Mouse (Mus musculus) cerebellum, adult 8-10 months (tissue): ENCODE measurements around the gene Slc15a2.
A peak's percentile ranks its signal among the peaks of the same experiment; 100 is the strongest.

ENCODE experiments used
- DNase-seq: peaks from one replicate; pipeline ENCODE4 v3.0.0; 2022

The Slc15a2 gene

DNA sequence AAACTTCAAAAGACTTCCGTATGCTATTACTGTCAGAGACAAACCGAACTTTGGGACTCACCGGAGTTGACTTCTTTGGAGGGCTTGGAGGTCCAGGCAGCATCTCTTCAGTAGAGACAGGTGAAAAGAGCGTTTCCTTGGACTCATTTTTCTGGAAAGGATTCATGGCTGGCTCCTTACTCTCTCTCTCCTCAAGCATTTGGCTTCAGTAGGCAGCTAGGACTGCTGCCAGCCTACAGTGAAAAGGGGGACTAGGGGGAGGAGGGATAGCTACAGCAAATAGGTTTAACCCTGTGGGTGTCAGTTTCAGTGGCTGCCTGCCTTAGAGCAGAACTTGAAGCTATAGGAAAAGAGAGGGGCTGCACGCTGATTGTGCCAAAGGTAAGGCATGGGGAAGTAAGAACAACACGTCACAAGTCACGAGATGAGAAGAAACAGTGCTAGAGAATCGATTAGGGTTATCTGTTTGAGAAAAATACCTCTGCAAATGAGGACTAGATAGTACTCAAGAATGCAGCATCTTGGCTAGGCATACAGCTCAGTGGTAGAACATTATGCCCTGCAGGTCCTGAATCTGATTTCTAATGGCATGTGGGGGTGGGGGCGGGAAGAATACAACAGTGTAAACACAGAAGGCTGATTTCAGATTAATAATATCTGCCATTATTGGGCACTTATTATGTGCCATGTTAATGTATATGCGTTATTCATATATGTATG is at the start of gene Slc15a2:
TSS of gene Slc15a2 (minus strand) at position 369 of the 720 bp plus-strand sequence.
- no peak for DNase-seq

DNA sequence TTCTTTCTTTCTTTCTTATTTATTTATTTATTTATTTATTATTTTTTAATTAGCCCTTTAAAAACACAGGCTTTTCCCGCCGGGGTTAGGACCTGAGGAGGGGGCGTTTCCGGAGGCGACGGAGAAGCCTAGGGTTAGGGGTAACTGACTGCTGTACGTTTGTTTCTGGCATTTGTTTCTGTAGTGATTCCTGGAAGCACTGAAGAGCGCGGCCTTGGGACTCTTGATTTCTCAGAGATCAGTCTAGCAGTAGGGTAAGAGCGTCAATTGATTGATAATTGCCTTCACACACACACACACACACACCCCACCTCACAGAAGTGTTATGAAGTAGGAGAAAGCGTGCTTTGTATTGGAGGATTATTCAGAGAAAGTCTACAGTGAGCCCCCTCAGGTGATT is 44.1 kb upstream of the Slc15a2 start:
- peak; percentile 11 for DNase-seq

DNA sequence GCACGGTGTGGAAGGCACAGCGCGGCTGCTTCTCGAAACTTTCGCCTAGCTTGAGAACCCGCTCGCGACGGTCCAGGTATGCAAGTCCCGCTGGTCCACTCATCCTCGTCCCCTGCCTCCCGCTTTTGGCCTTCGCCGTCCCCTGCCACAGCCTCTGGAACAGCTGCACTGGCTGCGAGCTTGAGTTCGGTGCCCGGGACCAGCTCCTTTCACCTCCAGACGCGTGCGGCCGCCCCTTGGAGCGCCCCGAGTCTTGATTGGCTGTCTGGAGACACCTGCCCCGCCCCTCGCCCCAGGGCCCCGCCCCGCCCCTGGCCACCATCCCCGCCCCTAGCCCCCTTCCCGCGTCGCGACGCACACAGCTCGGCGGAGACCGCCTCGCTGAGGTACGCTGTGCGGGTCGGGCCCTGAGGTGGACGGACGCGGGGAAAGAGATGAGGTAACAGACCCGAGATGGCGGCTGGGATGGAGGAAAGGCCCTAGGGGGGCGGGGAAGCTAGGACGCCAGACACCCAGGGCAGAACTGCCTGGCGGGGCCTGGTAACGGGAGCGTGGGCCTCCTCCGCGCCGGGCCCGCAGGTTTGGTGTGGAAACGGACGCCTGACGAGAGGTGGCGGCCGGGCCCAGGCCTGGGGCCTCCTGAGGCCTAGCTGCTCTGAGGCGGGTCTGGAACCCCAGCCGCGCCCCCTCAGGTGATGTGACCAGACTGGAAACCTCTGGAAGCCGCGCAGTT is 43.5 kb upstream of the Slc15a2 start, which contains the start of gene Iqcb1:
TSS of gene Iqcb1 (plus strand) at position 332 of the 733 bp plus-strand sequence.
- DNase-seq, result peak; percentile 77

GRCm38 (mm10) chr16:36827611-36828053 is 42.9 kb upstream of the Slc15a2 start:
- DNase-seq, result no peak

- no peak for DNase-seq
Measured at GRCm38 (mm10) chr16:36821474-36821873, 36.7 kb upstream of the Slc15a2 start.

GRCm38 (mm10) chr16:36820747-36821146 is 36.0 kb upstream of the Slc15a2 start:
- DNase-seq, result no peak

- DNase-seq, result no peak
Measured at GRCm38 (mm10) chr16:36820016-36820415, 35.3 kb upstream of the Slc15a2 start.

- DNase-seq, result peak; percentile 49
Measured at GRCm38 (mm10) chr16:36817321-36817926, 32.7 kb upstream of the Slc15a2 start.

DNA sequence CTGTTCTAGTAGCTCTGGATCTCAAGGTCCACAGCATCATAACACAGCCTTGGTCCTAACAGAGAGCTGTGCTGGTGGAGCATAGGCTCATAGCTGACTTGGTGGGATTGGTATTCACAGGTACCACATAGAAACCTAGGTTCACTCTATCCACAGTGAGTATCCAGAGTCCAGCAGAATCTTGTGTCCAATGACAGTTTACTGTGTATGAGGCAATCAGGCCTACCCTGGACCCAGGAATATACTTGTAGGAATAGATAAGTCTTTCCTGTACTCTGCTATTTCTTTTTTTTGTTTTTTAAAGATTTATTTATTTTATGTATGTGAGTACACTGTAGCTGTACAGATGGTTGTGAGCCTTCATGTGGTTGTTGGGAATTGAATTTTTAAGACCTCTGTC is 32.2 kb upstream of the Slc15a2 start:
- no peak for DNase-seq

- no peak for DNase-seq
Measured at GRCm38 (mm10) chr16:36813680-36814079, 28.9 kb upstream of the Slc15a2 start.

DNA sequence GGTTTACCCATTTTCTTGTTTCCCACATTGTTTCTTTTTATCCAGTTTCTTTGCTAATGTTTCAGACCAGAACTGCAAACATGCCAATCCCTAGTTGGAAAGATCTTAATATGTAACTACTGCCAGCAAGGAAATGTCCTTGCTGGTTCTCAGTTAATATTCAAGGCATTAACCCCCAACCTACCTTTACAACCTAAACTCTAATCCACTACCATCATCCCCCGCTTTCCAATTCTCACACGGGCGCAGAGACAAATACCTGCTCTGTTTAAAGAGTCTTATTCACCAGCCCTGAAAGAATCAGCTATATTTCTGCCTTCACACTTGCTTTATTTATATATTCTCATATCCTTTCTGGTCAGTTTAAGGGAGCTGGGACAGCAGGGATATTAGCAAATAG is 23.9 kb upstream of the Slc15a2 start:
- DNase-seq, result no peak

- DNase-seq, result no peak
Measured at GRCm38 (mm10) chr16:36802361-36802760, 17.6 kb upstream of the Slc15a2 start.

DNA sequence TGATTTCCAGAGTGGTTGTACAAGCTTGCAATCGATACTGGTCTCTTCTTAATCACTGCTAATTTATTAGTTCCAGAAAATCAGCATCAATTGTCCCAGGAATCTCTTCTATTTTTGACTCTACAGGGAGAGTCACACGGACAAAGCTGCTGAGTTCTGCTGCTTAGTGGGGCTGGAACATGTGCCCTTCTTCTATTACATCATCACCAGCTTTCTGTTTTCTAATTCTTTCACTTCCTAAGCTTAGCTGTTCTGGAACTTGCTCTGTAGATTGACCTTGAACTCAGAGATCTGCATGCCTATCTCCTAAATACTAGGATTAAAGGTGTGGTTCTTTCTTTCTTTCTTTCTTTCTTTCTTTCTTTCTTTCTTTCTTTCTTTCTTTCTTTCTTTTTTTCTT is 13.6 kb upstream of the Slc15a2 start:
- DNase-seq, result no peak

- DNase-seq, result no peak
Measured at GRCm38 (mm10) chr16:36794976-36795375, 10.2 kb upstream of the Slc15a2 start.

- DNase-seq, result no peak
Measured at GRCm38 (mm10) chr16:36790166-36790565, 5.4 kb upstream of the Slc15a2 start.

GRCm38 (mm10) chr16:36786466-36786865 is 1.7 kb upstream of the Slc15a2 start:
- no peak for DNase-seq

- DNase-seq, result no peak
Measured at GRCm38 (mm10) chr16:36784146-36784545, 616 bp downstream of the Slc15a2 start.

DNA sequence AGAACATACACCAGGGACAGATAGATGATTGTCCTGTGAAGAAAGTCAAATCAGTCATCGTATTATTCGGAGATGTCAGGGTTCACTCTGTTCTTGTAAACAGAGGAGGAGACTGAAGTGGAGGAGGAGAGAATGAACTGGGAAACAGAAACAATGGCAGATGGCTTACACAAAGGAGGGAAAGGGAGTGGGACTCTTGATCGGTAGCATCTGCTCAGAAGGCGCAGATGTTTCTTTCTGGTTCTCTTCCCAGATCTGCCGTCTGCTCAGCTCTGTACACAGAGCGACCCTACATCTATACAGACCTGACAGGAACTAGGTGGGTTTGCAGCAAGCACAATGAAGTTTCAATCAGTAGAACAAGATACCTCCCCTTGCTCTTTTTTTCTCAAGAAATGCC is 9.1 kb downstream of the Slc15a2 start:
- DNase-seq, result no peak

DNA sequence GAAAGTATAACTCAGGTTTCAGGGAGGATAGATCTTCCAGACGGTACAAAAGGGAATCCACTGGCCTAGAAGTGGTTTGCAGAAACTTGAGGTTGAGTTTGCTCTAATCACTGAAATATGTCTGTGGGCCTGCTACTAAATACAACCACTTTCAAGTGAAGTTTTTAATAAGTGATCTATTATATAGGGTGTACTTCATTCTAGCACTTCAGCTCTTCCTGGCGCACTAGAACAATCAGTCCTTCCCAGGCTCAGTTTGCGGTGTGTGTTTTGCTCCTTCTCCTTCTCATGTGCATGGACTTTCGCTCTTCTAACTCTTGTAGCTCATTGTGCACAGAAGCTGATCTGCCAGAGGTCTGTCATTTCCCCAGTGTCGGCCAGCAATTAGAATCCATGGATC is 11.8 kb downstream of the Slc15a2 start:
- DNase-seq, result no peak

GRCm38 (mm10) chr16:36771703-36772102 is 13.1 kb downstream of the Slc15a2 start:
- DNase-seq, result no peak

DNA sequence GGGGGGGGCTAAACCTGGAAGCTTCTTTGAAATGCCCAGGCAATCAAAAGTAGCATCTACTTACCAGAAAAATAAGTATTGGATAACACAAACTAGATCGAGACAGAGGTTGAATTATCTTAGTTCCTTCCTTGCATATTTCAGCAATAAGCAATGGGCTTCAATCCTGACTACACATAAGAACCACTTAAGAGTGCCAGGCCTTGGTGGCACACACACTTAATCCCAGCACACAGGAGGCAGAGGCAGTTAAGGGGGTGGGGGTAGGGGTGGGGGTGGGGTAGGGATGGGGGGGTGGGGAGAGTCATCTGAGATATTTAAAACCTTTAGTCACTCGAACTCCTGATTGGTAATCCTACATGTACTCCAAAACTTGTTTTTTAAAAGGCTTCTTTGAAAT is 13.5 kb downstream of the Slc15a2 start:
- DNase-seq, result no peak

DNA sequence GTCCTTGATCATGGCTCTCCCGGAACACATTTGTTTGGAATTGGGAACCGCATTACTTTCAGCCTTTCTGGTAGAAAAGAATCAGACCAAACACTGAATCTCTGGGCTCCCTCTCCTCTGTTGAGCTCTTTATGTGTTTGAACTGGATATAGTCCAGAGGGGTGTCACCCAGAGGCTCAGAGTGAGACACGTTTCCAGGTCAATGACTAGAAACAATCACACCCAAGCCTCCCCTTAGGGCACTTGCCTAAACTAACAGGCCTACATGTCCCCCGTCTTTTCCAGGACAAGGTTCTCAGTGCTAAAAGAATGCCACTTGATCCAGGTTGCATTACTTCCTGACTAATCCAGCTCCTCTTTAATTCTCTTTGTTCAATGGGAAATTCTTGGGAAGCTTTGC is 13.9 kb downstream of the Slc15a2 start:
- no peak for DNase-seq

- no peak for DNase-seq
Measured at GRCm38 (mm10) chr16:36770191-36770771, 14.5 kb downstream of the Slc15a2 start.

GRCm38 (mm10) chr16:36751979-36752378 is 32.8 kb downstream of the Slc15a2 start:
- no peak for DNase-seq
